Mouse (Mus musculus): ENCODE data around the gene Zzef1.

Gene Zzef1

GRCm38 (mm10) chr11:72923116-72923515 lies 127.1 kb downstream of the Zzef1 start:
- DNase-seq, result no peak

- no peak for DNase-seq
Observed at GRCm38 (mm10) chr11:72924458-72924857, 128.4 kb downstream of the Zzef1 start.

- no peak for DNase-seq
Observed at GRCm38 (mm10) chr11:72925067-72925466, 129.0 kb downstream of the Zzef1 start.

- DNase-seq, result peak; percentile 70
Observed at GRCm38 (mm10) chr11:72926226-72926890, 130.3 kb downstream of the Zzef1 start.

- no peak for DNase-seq
Observed at GRCm38 (mm10) chr11:72928516-72928915, 132.5 kb downstream of the Zzef1 start.

- peak; percentile 53 for DNase-seq
Observed at GRCm38 (mm10) chr11:72940208-72941143, 144.4 kb downstream of the Zzef1 start.

- no peak for DNase-seq
Observed at GRCm38 (mm10) chr11:72944996-72945793, 149.2 kb downstream of the Zzef1 start.

- no peak for DNase-seq
Observed at GRCm38 (mm10) chr11:72945875-72946559, 150.0 kb downstream of the Zzef1 start.

GRCm38 (mm10) chr11:72946560-72947119 lies 150.6 kb downstream of the Zzef1 start:
- DNase-seq, result no peak

- no peak for DNase-seq
Observed at GRCm38 (mm10) chr11:72947840-72948239, 151.8 kb downstream of the Zzef1 start.

GRCm38 (mm10) chr11:72948254-72948653 lies 152.2 kb downstream of the Zzef1 start:
- DNase-seq, result peak; percentile 45

- no peak for DNase-seq
Observed at GRCm38 (mm10) chr11:72951137-72952000, 155.3 kb downstream of the Zzef1 start.

- DNase-seq, result no peak
Observed at GRCm38 (mm10) chr11:72952226-72952625, 156.2 kb downstream of the Zzef1 start.

- DNase-seq, result no peak
Observed at GRCm38 (mm10) chr11:72952697-72953096, 156.7 kb downstream of the Zzef1 start.

- DNase-seq, result no peak
Observed at GRCm38 (mm10) chr11:72953116-72953439, 157.1 kb downstream of the Zzef1 start.

- peak; percentile 41 for DNase-seq
Observed at GRCm38 (mm10) chr11:72953440-72954151, 157.6 kb downstream of the Zzef1 start.

- DNase-seq, result no peak
Observed at GRCm38 (mm10) chr11:72954216-72954615, 158.2 kb downstream of the Zzef1 start.

- DNase-seq, result no peak
Observed at GRCm38 (mm10) chr11:72955339-72955974, 159.4 kb downstream of the Zzef1 start.

GRCm38 (mm10) chr11:72957318-72957717 lies 161.3 kb downstream of the Zzef1 start:
- no peak for DNase-seq
